Mouse (Mus musculus) liver, embryonic 12.5 days (tissue): ENCODE results near the gene Cldn34b2. TPM values are rescaled to one million over a fixed set of nuclear protein-coding genes. Genes with fewer than 3 reads are reported as not detected.
"Not testable (repeated sequence)": the region's sequence is repeated elsewhere in the genome, so short reads cannot be mapped to it uniquely, and the experiment has no call there.

ENCODE experiments used
- ATAC-seq: fragments of 200-750 bp; cut with Nextera tagmentation; 2 replicates; pipeline ENCODE4 v1.8.0; 2017; ENCODE audit warnings: moderate number of reproducible peaks, mild to moderate bottlenecking, moderate library complexity
- H3K27ac ChIP-seq: fragments of 300-500 bp; sonication (generic); 2 replicates; pipeline ENCODE4 v1.5.1; 2016; ENCODE audit warnings: mild to moderate bottlenecking
- H3K27me3 ChIP-seq: fragments of 300-500 bp; sonication (generic); replicated peaks from 2 replicates; pipeline ENCODE4 v1.6.1; 2016; ENCODE audit warnings: mild to moderate bottlenecking, moderate library complexity
- H3K36me3 ChIP-seq: fragments of 300-500 bp; sonication (generic); 2 replicates; pipeline ENCODE4 v1.6.1; 2016; ENCODE audit warnings: mild to moderate bottlenecking, moderate library complexity
- H3K4me1 ChIP-seq: fragments of 300-500 bp; sonication (generic); 2 replicates; pipeline ENCODE4 v1.6.1; 2016
- H3K4me2 ChIP-seq: fragments of 300-500 bp; sonication (generic); 2 replicates; pipeline ENCODE4 v1.6.1; 2016; ENCODE audit warnings: mild to moderate bottlenecking, moderate library complexity
- H3K4me3 ChIP-seq: fragments of 300-500 bp; sonication (generic); 2 replicates; pipeline ENCODE4 v1.5.1; 2016; ENCODE audit warnings: mild to moderate bottlenecking, moderate library complexity
- H3K9ac ChIP-seq: fragments of 300-500 bp; sonication (generic); 2 replicates; pipeline ENCODE4 v1.6.1; 2016; ENCODE audit warnings: mild to moderate bottlenecking, moderate library complexity
- H3K9me3 ChIP-seq: fragments of 300-500 bp; sonication (generic); replicated peaks from 2 replicates; pipeline ENCODE4 v1.6.1; 2016; ENCODE audit warnings: mild to moderate bottlenecking, moderate library complexity
- WGBS: fragments of 180-500 bp; shearing (Covaris S2); methylation state at CpG from one replicate; pipeline ENCODE4 v1.1.7; 2016; ENCODE audit not compliant: insufficient replicate concordance; 5-methylcytosine and 5-hydroxymethylcytosine counted together
- polyA plus RNA-seq: library from polyadenylated mRNA; unstranded; fragments of >200 nt; fragmentation: Nextera tagmentation; extraction: Ambion mirVana; gene quantifications from 2 replicates; pipeline ENCODE4 v1.2.1, GENCODE M21; 2016

The Cldn34b2 gene
- polyA plus RNA-seq = not detected in 2 replicates

- WGBS = 70% methylated on average over 3 of the region's 3 CpGs
- not testable (repeated sequence) for H3K36me3 ChIP-seq, H3K4me3 ChIP-seq, ATAC-seq, H3K9me3 ChIP-seq, H3K27me3 ChIP-seq, H3K27ac ChIP-seq, H3K9ac ChIP-seq, H3K4me1 ChIP-seq, H3K4me2 ChIP-seq
Observed at GRCm38 (mm10) chrX:155128312-155128711, at the start of gene Cldn34b2. Cldn34b2 (minus strand) TSS chrX:155128412.

- 48% methylated on average over 2 of the region's 2 CpGs for WGBS
- no peaks in the 10 kb centered on the region for H3K9me3 ChIP-seq
- H3K4me3 ChIP-seq = no peak overlapping the region
- no peak overlapping the region for H3K9ac ChIP-seq
- H3K27me3 ChIP-seq = no peaks in the 10 kb centered on the region
- no peak overlapping the region for H3K4me2 ChIP-seq
- H3K36me3 ChIP-seq = no peaks in the 10 kb centered on the region
- H3K4me1 ChIP-seq = no peaks in the 10 kb centered on the region
- H3K27ac ChIP-seq = no peak overlapping the region
- no peak for ATAC-seq
Observed at GRCm38 (mm10) chrX:155177640-155178039, 49.4 kb upstream of the Cldn34b2 start.

- H3K4me3 ChIP-seq = no peak overlapping the region
- H3K36me3 ChIP-seq = no peaks in the 10 kb centered on the region
- H3K9ac ChIP-seq = no peak overlapping the region
- 43% methylated on average over 2 of the region's 2 CpGs for WGBS
- no peak overlapping the region for H3K4me2 ChIP-seq
- H3K27ac ChIP-seq = no peak overlapping the region
- no peak for ATAC-seq
- no peaks in the 10 kb centered on the region for H3K27me3 ChIP-seq
- H3K9me3 ChIP-seq = no peaks in the 10 kb centered on the region
- H3K4me1 ChIP-seq = no peaks in the 10 kb centered on the region
Observed at GRCm38 (mm10) chrX:155177230-155177629, 49.0 kb upstream of the Cldn34b2 start.

- Histone ChIP-seq H3K27ac (no peak overlapping the region), H3K36me3 (no peaks in the 10 kb centered on the region), H3K4me2 (no peak overlapping the region), H3K9ac (no peak overlapping the region), H3K4me3 (no peak overlapping the region), H3K9me3 (no peaks in the 10 kb centered on the region), H3K4me1 (no peaks in the 10 kb centered on the region), H3K27me3 (no peaks in the 10 kb centered on the region)
- ATAC-seq = no peak
- WGBS = 52% methylated on average over 4 of the region's 4 CpGs
Observed at GRCm38 (mm10) chrX:155175568-155175967, 47.4 kb upstream of the Cldn34b2 start.

GRCm38 (mm10) chrX:155172310-155172709, 44.1 kb upstream of the Cldn34b2 start:
- Histone ChIP-seq H3K4me1 (no peaks in the 10 kb centered on the region), H3K27me3 (no peaks in the 10 kb centered on the region), H3K27ac (no peak overlapping the region), H3K4me3 (no peak overlapping the region), H3K9ac (no peak overlapping the region), H3K9me3 (no peaks in the 10 kb centered on the region), H3K4me2 (no peak overlapping the region), H3K36me3 (no peaks in the 10 kb centered on the region)
- no peak for ATAC-seq

- WGBS = 19% methylated on average over 1 of the region's 1 CpGs
- Histone ChIP-seq H3K9me3 (no peaks in the 10 kb centered on the region), H3K36me3 (no peaks in the 10 kb centered on the region), H3K27me3 (no peaks in the 10 kb centered on the region), H3K9ac (no peak overlapping the region), H3K4me3 (no peak overlapping the region), H3K27ac (no peak overlapping the region), H3K4me2 (no peak overlapping the region), H3K4me1 (no peaks in the 10 kb centered on the region)
- no peak for ATAC-seq
Observed at GRCm38 (mm10) chrX:155171754-155172153, 43.5 kb upstream of the Cldn34b2 start.

- no peak for ATAC-seq
- Histone ChIP-seq H3K27ac (no peak overlapping the region), H3K4me2 (no peak overlapping the region), H3K4me3 (no peak overlapping the region), H3K36me3 (no peaks in the 10 kb centered on the region), H3K27me3 (no peaks in the 10 kb centered on the region), H3K9me3 (no peaks in the 10 kb centered on the region), H3K9ac (no peak overlapping the region), H3K4me1 (no peaks in the 10 kb centered on the region)
- 79% methylated on average over 8 of the region's 8 CpGs for WGBS
Observed at GRCm38 (mm10) chrX:155169886-155170285, 41.7 kb upstream of the Cldn34b2 start.

- Histone ChIP-seq H3K9me3 (no peaks in the 10 kb centered on the region), H3K27me3 (no peaks in the 10 kb centered on the region), H3K9ac (no peak overlapping the region), H3K27ac (no peak overlapping the region), H3K4me3 (no peak overlapping the region), H3K36me3 (no peaks in the 10 kb centered on the region), H3K4me2 (no peak overlapping the region), H3K4me1 (no peaks in the 10 kb centered on the region)
- 72% methylated on average over 3 of the region's 3 CpGs for WGBS
- ATAC-seq = no peak
Observed at GRCm38 (mm10) chrX:155167667-155168066, 39.5 kb upstream of the Cldn34b2 start.

GRCm38 (mm10) chrX:155166313-155166712, 38.1 kb upstream of the Cldn34b2 start:
- no peaks in the 10 kb centered on the region for H3K36me3 ChIP-seq
- 58% methylated on average over 2 of the region's 2 CpGs for WGBS
- no peak overlapping the region for H3K27ac ChIP-seq
- H3K27me3 ChIP-seq = no peaks in the 10 kb centered on the region
- H3K4me3 ChIP-seq = no peak overlapping the region
- ATAC-seq = no peak
- H3K9me3 ChIP-seq = no peaks in the 10 kb centered on the region
- H3K4me1 ChIP-seq = no peaks in the 10 kb centered on the region
- H3K9ac ChIP-seq = no peak overlapping the region
- no peak overlapping the region for H3K4me2 ChIP-seq

- Histone ChIP-seq H3K4me2 (no peak overlapping the region), H3K4me1 (no peaks in the 10 kb centered on the region), H3K9me3 (no peaks in the 10 kb centered on the region), H3K27me3 (no peaks in the 10 kb centered on the region), H3K4me3 (no peak overlapping the region), H3K27ac (no peak overlapping the region), H3K36me3 (no peaks in the 10 kb centered on the region), H3K9ac (no peak overlapping the region)
- 47% methylated on average over 1 of the region's 1 CpGs for WGBS
- ATAC-seq = no peak
Observed at GRCm38 (mm10) chrX:155163553-155163952, 35.3 kb upstream of the Cldn34b2 start.

- H3K36me3 ChIP-seq = no peaks in the 10 kb centered on the region
- no peak overlapping the region for H3K4me3 ChIP-seq
- H3K27ac ChIP-seq = no peak overlapping the region
- WGBS = 65% methylated on average over 1 of the region's 1 CpGs
- no peak overlapping the region for H3K4me2 ChIP-seq
- H3K9ac ChIP-seq = no peak overlapping the region
- ATAC-seq = no peak
- H3K27me3 ChIP-seq = no peaks in the 10 kb centered on the region
- no peaks in the 10 kb centered on the region for H3K4me1 ChIP-seq
- H3K9me3 ChIP-seq = no peaks in the 10 kb centered on the region
Observed at GRCm38 (mm10) chrX:155151868-155152267, 23.7 kb upstream of the Cldn34b2 start.

- H3K9me3 ChIP-seq = no peaks in the 10 kb centered on the region
- H3K27ac ChIP-seq = no peak overlapping the region
- 6% methylated on average over 3 of the region's 3 CpGs for WGBS
- no peaks in the 10 kb centered on the region for H3K27me3 ChIP-seq
- no peak overlapping the region for H3K9ac ChIP-seq
- H3K36me3 ChIP-seq = no peaks in the 10 kb centered on the region
- ATAC-seq = no peak
- no peaks in the 10 kb centered on the region for H3K4me1 ChIP-seq
- no peak overlapping the region for H3K4me2 ChIP-seq
- no peak overlapping the region for H3K4me3 ChIP-seq
Observed at GRCm38 (mm10) chrX:155144718-155145117, 16.5 kb upstream of the Cldn34b2 start.

GRCm38 (mm10) chrX:155098024-155098423, 30.2 kb downstream of the Cldn34b2 start:
- H3K9me3 ChIP-seq = no peaks in the 10 kb centered on the region
- H3K27ac ChIP-seq = no peak overlapping the region
- H3K4me1 ChIP-seq = no peaks in the 10 kb centered on the region
- H3K4me2 ChIP-seq = no peak overlapping the region
- H3K27me3 ChIP-seq = no peaks in the 10 kb centered on the region
- no peak overlapping the region for H3K4me3 ChIP-seq
- H3K36me3 ChIP-seq = no peaks in the 10 kb centered on the region
- H3K9ac ChIP-seq = no peak overlapping the region
- no peak for ATAC-seq
